Mouse (Mus musculus) frontal cortex, postnatal 25 days (tissue): ENCODE measurements at regions not wholly inside any gene's neighbourhood (a gene's known extent, or its start where the extent isn't known, plus 50 kb on each side); places are given as distances from the start of the nearest gene placed in this dataset.

Source experiments
- DNase-seq, 2 experiments: peaks; one replicate each; pipeline ENCODE4 v3.0.0; 2022; ENCODE audit warnings: low spot score in 2 of 2

DNA sequence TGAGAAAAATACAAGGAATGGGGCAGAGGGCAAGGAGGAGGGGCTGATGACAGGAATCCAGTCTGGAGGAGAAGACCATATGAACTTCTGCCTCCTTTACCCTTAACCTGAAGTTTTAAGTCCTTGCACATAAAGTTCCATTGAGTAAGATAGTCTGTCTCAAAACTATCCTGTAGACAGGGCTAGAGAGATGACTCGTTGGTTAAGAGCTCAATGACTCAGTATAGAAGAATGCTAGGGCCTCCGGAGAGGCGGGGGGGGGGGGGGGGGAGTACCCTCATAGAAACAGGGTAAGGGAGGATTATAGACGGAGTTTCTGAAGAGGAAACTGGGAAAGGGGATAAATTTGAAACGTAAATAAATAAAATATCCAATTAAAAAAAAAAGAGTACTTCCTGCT, 191.8 kb upstream of the Gcfc2 start:
- DNase-seq, result no peak

DNA sequence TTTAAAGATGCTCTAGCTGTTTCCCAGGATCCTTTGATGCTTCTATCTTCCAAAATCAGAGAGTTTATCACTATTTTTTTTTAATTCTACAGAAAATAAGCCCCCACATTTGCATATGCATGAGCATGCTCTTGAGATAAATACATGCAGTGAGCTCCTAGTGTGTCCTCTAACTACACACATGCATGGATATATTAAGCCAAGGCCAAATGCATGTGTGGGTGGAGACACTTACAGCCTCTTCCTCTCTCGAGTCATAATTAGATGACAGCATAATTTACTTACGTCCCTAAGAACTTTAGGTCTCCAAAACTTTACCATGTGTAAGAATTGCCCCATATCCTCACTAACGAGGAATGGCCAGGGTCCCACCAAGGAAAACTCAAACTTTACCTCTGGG, 189.9 kb upstream of the Gcfc2 start:
- DNase-seq, result no peak

DNA sequence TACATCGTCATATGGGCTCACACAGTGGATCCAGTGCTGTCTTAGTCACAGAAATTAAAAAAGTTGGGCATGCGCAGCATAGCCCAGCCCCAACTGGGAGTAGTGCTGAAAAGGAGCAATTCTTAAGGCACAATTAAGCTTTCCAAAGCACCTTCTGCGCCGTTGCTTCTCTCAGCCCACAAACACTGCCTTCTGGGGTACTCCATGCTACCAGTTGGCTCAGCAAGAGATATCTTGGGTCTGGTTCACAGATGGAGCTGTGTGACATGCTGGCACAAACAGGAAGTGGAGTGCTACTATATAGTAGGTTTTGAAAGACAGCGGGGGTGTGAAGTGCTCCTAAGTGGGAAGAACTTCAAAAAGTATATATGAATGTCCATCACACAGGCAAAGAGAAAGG, 185.0 kb upstream of the Gcfc2 start:
- DNase-seq, result peak in 1 of 2 experiments; percentile 5

DNA sequence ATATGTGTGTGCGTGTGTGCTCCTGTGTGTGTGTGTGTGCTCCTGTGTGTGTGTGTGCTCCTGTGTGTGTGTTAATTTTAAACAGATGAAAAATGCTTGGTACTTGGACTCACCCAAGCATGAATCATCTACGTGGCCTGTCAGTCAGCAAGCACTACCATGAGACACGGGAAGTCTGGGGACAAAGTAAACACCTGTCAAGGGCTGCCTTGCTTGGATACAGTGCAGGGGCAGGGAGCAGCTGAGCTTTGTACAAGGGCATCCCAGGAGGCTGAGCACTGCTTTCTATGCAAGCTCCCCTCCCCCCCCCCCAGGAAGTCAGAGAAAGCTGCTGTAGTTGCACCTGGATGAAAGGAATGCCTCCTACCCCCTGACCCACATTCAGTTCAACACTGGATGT, 173.8 kb upstream of the Gcfc2 start:
- no peak for DNase-seq

DNA sequence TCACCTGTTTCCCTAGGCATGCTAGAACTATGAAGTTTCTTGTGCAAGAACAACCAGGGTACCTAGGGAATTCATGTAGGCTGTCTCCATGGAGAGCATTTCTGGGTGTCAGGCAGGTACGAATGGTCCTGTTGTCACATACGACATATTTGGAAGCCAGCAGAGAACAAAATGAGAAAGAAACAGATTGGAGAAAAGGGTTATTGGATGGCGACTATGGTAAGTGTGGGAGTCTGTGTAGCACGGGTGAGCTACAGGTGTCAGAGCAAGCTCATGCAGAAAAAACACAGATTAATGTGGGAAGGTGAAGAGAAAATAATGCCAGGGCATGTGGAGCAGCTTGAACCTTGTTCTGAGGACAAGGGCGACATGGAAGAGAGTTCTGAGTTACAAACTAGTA, 171.8 kb upstream of the Gcfc2 start:
- DNase-seq, result no peak

DNA sequence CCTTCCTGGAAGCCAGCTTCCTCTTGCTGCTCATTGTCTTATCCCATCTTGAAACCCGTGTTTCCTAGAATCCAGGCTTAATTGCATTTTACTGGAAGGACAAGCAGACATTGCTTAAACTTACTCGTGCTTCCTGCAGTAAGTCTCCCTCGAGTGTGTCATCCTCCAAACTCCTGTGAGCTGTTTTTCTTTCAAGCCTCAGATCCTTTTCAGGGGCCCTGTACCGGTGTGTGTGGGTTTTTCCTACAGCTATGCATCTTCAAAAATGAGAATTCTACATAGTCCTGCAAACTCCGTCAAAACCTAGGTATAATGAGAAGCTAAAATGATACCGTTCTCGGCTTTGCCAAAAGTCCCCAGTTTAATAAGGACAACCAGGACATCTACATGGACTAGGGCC, 167.2 kb upstream of the Gcfc2 start:
- DNase-seq, result no peak

DNA sequence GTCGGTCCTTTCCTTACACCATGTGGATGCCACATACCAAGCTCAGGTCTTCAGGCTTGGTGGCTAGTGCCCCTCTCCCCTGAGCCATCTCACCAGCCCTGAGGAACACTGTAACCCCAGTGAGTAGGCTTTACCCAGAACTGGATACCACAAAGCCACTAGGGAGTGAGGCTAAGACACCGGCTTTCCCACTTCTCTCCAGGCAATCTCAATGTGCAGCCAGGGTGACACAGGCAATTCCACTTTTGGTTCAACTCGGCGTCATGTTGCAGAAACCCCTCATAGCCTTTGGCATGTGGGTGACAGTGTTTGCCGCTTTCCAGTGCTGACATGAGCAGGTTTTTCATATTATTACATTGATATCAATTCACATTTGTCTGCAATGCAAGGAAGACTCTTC, 164.6 kb upstream of the Gcfc2 start:
- no peak for DNase-seq

DNA sequence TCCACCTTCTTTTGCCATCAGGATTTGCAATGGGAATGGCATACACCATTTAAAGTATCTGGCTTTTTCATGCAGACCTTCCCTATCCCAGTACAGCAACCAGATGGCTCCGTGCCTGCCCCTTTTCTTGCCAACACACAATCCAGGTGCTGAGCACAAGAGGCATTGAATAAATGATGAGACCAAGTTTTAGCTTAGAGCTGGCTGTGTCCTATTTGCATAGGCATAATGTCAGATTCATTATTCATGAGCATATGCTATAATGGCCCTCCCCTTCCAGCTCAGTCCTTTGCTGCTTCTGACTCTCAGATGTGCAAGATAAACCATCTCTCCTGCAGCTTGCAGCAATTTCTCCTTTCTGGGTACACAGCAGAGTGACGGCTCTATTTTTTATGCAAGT, 163.3 kb upstream of the Gcfc2 start:
- DNase-seq, result no peak

DNA sequence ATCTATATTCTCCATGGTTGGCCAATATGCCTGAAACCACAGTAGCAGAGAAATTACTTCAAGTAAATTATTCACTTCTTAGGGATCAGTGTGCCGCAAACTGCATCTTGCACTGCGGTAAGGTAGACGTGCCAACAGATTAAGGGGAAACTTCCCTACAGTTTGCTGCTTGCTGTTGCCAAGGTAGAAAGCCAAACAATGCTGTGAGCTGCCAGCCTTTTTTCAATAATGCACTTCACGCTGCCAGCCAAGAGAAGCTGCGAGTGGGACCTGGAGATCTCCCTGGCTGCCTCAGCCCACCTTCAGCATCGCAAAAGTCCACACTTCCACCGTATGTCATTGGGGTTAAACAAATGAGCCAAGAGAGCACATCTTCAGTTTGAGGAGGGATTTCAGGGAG, 157.6 kb upstream of the Gcfc2 start:
- no peak for DNase-seq

DNA sequence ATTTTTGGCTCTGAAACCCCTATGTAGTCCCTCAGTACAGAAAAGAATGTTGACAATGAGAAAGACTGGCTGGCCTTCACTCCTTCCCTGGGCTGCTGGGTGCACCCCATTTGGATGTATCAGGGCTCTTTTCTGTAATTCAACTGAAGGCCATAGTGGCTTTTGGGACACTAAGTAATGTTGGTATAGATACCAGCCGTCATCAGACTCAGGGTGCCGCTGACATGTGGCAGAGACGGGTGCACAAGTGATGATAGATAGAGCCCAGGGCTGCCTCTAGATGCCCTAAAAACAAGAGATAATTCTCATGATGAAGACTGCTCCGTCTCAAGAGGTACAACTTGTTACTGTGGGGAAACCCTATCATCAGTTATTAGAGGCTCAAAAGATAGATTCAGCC, 156.7 kb upstream of the Gcfc2 start:
- no peak for DNase-seq

DNA sequence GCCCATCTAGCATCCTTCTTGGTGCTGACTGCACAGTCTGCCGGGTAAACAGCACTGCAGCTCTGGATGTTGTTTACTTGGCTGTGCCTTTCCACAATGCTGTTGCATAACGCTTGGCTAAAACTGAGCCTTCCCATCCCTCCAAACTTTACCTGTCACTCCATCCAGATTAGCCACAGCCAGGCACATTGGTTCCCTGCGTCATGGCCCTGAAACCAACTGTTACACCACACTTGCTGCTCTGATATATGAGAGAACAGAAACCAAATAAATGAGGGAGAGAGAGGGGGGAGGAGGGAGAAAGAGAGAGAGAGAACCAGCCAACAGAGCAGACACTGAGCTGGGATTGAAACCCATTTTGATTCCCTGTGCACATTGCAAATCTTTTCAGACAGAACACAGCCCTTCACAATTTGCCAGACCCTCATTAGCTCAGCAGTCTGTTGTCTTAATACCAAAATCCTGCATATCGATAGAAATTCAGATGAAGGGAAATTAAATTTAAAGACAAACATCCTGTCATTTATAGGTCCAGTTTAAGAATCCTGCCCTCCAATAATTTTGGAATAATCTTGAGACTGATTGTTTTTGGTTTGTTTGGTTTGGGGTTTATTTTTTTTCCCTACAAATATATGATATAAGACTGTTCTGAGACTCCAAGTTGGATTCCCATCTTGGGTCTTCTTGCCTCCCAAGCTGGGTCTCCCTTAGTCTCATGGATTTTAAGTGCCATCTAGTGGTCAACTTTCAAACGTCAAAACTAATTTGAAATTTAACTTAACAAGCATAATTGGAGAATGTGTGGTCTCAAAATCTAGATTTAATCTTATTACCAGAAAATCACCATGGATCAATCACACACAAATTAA, 154.6 kb upstream of the Gcfc2 start:
- no peak for DNase-seq

DNA sequence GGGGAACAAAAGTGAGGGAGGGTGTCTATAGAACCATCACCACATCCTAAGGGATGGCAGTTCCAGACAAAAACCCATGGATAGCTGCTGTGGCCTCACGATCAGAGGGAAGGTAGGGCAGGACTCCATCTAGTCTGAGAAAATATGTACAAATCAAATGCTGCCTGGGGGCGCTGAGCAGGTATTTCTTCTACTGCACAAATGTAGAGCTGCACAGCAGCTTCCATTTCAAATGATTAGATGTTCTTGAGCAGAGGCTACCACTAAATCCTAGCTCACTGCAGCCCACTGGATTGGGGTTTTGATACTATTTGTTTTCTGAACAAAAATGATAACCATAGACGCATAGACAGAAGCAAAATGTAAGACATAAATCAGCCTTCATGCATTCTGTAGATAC, 153.2 kb upstream of the Gcfc2 start:
- DNase-seq, result no peak

DNA sequence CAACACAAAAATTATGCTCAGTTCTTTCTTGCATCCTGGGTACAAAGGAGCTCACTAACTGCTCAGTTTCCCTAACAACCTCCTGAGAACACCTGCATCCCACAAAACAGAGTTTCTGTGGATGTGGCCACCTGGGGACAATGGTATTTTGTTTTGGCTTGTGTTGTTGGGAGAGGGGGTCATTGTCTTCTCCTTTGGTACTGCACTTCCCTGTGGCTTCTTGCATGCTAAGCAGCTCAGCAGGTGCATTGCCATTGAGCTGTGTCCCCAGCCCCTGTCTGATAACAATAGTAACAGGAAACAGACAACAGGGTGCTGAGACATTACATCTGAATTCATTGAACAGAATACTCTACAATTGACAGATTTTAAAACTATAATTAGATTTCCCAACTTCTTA, 151.6 kb upstream of the Gcfc2 start:
- DNase-seq, result no peak

DNA sequence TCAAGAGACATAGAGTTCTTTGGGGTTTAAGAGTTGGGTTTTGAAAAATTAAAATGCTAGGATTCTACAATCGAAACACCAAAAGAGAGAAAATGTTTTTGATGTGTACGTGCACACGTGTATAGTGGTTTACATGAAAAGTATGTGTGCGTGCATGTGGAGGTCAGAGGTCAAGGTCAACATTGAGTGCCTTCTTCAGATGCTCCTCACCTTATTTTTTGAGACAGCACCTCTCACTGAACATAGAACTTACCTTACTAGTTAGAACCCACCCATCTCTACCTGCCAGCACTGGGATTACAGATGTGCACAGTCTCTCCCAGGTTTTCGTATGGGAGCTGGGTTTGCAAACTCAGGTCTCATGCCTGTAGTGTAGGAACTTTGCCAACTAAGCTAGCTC, 141.3 kb upstream of the Gcfc2 start:
- DNase-seq, result no peak

DNA sequence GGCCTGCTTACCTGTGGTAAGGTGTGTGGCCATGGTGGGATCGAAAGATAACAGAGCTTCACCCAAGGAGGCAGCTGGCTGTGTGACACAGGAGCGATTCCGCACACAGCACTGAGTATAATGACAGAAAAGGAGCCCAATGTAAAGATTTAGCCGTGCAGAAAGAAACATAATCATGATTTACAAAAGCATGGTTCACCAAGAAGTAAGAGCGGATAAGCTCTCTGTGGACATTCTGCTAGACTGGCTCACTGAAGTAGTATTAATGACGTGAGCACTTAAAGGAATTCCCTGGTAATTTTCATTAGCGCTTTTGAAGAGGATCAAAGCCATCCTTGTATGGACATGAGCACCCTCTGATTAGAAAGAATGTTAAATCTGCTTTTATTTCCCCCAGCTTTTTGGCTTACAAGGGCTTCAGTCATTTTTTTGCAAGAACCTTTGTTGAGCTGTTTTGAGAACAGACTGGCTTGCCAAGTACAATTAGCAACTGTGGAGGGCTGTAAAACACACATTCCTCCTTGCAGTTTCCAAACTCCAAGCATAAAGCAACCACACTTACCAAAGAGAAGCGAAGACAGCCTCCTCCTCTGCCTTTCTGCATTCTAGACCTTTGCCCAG, 140.5 kb upstream of the Gcfc2 start:
- no peak for DNase-seq

DNA sequence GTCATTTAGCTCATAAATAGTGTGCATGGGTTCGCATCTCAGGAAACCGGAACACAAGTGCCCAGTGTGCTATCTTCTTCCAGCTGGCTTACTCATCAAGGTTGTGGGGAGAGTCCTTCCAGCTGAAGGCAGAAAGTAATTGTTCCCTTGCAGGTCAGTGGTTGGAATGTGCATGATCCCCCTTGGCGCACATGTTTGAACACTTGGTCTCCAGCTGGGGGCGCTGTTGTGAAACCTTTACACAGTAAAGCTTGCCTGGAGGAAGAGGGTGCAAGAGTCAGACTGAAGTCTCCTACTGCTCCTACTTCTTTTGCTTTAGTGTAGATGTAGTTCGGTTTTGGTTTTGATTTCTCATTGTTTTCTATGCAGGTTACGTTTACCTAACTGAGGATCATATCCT, 128.2 kb upstream of the Gcfc2 start:
- no peak for DNase-seq

DNA sequence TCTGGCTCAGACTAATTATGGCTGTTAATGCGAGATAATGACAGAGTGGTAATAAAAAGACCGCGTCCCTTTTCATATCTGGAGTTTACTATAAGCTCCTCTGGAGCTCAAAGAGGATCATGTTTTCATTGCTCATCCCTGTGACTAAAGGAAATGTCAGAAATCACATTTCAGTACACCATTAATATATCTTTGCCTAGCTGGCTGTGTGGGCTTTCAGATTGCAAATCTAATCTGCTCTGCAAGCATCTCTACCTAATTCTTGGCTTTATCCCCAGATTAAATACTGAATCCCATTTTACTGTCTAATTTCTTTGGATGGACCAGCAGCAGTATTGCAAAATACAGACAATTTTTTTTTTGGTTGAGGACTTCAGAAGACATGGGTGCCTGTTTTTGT, 122.6 kb upstream of the Gcfc2 start:
- DNase-seq, result no peak

DNA sequence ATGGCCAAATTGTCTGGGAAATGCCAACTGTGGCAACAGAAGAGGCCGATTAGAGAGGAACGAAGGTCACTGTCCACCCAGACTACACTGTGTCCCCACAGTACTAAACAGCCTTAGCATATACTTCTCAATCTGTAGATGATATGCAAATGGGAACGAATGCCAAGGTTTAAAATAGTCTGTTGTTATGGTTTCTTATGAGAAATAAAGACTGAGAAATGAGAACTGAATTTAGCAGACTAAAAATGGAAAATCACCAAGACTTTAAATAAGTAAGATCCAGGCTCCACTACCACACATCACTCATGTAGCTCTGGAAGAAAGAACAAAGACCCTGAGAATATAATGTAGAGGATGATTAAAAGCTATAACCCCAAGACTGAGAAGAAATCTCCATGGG, 121.7 kb upstream of the Gcfc2 start:
- DNase-seq, result no peak

DNA sequence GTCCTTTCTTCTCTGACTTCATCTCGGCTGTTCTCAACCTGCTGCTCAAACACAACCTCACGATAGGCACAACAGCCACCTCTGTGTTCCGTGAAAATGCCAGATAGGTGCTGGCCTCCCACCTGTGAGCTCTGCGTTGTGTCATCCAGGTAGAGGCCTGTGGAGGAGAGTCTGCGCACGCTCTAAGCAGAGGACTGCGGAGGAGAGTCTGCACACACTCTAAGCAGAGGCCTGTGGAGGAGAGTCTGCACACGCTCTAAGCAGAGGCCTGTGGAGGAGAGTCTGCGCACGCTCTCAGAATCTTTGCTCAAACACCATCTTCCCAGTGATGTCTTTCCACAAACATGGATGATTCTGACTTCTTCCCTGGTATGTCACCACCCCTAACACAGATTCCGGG, 117.5 kb upstream of the Gcfc2 start:
- DNase-seq, result no peak

DNA sequence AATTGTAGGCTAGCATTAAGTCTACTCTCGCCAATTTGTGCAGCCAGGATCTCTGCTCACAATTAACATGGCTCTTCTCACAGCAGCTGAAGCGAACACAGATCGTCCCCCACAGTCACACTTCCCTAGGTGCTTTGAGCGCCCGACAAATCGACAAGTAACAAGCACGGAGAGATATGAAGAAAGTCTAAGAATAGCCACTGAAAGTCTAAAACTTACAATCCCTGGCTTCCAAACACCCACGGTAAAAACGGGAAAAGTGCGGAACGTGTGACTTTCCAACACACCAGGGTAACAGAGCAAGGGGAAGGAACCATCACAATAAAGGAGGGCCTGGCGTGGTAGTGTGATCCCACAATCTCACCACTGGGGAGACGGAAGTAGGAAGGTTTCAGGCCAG, 114.8 kb upstream of the Gcfc2 start:
- no peak for DNase-seq

DNA sequence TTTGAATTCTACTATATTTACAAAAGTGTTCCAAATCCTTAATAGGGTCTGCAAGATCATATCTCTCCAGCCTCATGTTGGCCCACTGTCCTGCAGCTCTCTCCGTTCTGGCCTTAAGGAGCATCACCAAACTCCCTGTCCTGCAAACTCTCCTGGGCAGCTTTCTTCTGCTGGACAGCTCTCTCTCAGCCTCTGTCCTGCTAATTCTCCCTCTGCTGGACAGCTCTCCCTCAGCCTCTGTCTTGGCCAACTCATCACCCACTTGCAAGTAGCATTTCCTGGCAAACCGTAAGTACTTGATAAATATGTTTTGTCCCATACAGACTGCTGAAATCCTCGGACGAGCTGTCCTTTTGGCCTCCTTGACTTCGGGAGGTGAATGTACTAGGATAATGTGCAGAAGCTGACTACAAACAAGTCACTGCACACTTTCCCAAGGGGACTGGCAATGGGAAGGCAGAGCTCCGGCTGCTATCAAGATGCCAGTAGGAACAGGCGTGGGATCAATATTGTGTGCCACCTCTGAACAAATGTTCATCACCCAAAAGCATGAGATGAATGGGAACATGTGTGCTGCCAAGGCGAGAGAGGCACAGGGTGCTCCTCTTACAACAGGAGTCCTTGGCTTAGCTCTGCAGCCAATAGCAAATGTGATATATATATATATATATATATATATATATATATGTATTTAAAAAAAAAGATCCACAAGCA, 108.1 kb upstream of the Gcfc2 start:
- DNase-seq, result peak in 1 of 2 experiments; percentile 6

DNA sequence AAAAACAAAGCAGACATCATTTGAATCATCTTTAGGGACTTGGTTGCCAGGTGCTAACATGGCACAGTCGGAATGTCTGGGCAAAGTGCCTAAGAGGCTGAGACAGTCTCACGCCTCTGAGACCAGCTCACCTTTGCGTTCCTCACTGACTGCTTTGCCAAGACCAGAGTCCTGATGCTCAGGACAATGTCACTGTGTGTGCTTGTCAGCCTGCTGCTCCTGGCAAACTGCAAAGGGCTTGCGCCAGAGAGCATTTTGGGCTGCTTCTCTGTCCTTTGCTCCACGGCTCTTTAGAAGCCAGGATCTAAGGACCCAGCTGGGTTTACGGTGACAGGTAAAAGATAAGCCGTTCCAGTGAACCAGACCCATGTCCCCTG, 107.5 kb upstream of the Gcfc2 start:
- peak in 1 of 2 experiments; percentile 10 for DNase-seq
